18 mouse cellular contexts compared by ENCODE assay signal in genomic region chr1:183052663-183053062, GRCm38 (mm10).
DNase-seq lines count a peak whose midpoint lies in the region; ATAC-seq lines count a peak whose summit lies in the region.
"Had no signal": no experiment of that assay in that cellular context is flagged by ENCODE, and none has a peak within 500 bp of the region (broad histone marks: within the 10 kb centered on the region; RNA-seq: fewer than 3 reads in every experiment).

No protein-coding gene starts in this region.

- no peak overlapping the region for H3K4me2 ChIP-seq in forebrain, embryonic 15.5 days (replicated peaks)
- H3K4me2 ChIP-seq: embryonic facial prominence, embryonic 15.5 days; heart, embryonic 13.5 days; hindbrain, embryonic 12.5 days; liver, embryonic 15.5 days; stomach, embryonic 15.5 days had no signal

- ATAC-seq in forebrain, embryonic 15.5 days (replicated peaks): no peak

- H3K9ac ChIP-seq in forebrain, embryonic 15.5 days (replicated peaks): no peak overlapping the region
- H3K9ac ChIP-seq: embryonic facial prominence, embryonic 15.5 days; heart, embryonic 13.5 days; hindbrain, embryonic 12.5 days; liver, embryonic 15.5 days; stomach, embryonic 15.5 days had no signal

- H3K27ac ChIP-seq in forebrain, embryonic 15.5 days (replicated peaks): no peak overlapping the region
- H3K27ac ChIP-seq: embryonic facial prominence, embryonic 15.5 days; forebrain, embryonic 10.5 days; heart, embryonic 13.5 days; hindbrain, embryonic 12.5 days; liver, embryonic 15.5 days; midbrain, embryonic 10.5 days; stomach, embryonic 15.5 days had no signal

- 48% methylated on average over 7 of the region's 7 CpGs for WGBS in large intestine, adult 2 months
- 84% methylated on average over 7 of the region's 7 CpGs for WGBS in forebrain, embryonic 15.5 days

- H3K36me3 ChIP-seq in forebrain, embryonic 15.5 days: no peaks in the 10 kb centered on the region
- H3K36me3 ChIP-seq: embryonic facial prominence, embryonic 15.5 days; forebrain, embryonic 10.5 days; heart, embryonic 13.5 days; hindbrain, embryonic 12.5 days; liver, embryonic 15.5 days; midbrain, embryonic 10.5 days; stomach, embryonic 15.5 days had no signal

- DNase-seq in gastrocnemius, adult 18-20 months (ENCODE audit: low spot score): peak; percentile 40
- no peak for DNase-seq in gastrocnemius, postnatal 10 days
- DNase-seq in lung, postnatal 25 days (ENCODE audit: low spot score): peak; percentile 10
- DNase-seq in lung, postnatal 14 days: no peak
- DNase-seq in heart, adult 9 months (ENCODE audit: low spot score in 2 of 2): peak; percentile 54 to 67
- DNase-seq in large intestine, adult 2 months (ENCODE audit: low read depth, low spot score): peak; percentile 53
- DNase-seq in thymus, postnatal 10 days (ENCODE audit: low spot score in 2 of 2): no peak
- DNase-seq: cerebellum, postnatal 10 days; right cerebral cortex, adult 18-20 months; thymus, postnatal 25 days had no signal

- peaks cover 9% of the 10 kb centered on the region for H3K4me1 ChIP-seq in forebrain, embryonic 15.5 days
- H3K4me1 ChIP-seq: forebrain, embryonic 10.5 days; liver, embryonic 15.5 days; midbrain, embryonic 10.5 days had no signal

- H3K27me3 ChIP-seq in forebrain, embryonic 15.5 days: no peaks in the 10 kb centered on the region
- H3K27me3 ChIP-seq: embryonic facial prominence, embryonic 15.5 days; heart, embryonic 13.5 days; hindbrain, embryonic 12.5 days; liver, embryonic 15.5 days; stomach, embryonic 15.5 days had no signal

- no peaks in the 10 kb centered on the region for H3K9me3 ChIP-seq in forebrain, embryonic 15.5 days
- H3K9me3 ChIP-seq: embryonic facial prominence, embryonic 15.5 days; forebrain, embryonic 10.5 days; hindbrain, embryonic 12.5 days; liver, embryonic 15.5 days; midbrain, embryonic 10.5 days; stomach, embryonic 15.5 days had no signal

- H3K4me3 ChIP-seq in forebrain, embryonic 15.5 days: no peak overlapping the region
- H3K4me3 ChIP-seq: embryonic facial prominence, embryonic 15.5 days; forebrain, embryonic 10.5 days; heart, embryonic 13.5 days; hindbrain, embryonic 12.5 days; liver, embryonic 15.5 days; midbrain, embryonic 10.5 days; stomach, embryonic 15.5 days had no signal

Comparison
In these comparisons a context has a peak if more than half of its experiments do, and no peak if none do; other contexts are left out.
1. DNase-seq: peak in gastrocnemius, adult 18-20 months (single experiment), lung, postnatal 25 days (single experiment), heart, adult 9 months (2 of 2) and large intestine, adult 2 months (single experiment); none in gastrocnemius, postnatal 10 days (single experiment), lung, postnatal 14 days (single experiment) and thymus, postnatal 10 days (0 of 2).